Mouse (Mus musculus) limb, embryonic 12.5 days (tissue): Measurements from ENCODE around the gene Gm17361. TPM values are rescaled to one million over a fixed set of nuclear protein-coding genes. Genes with fewer than 3 reads are reported as not detected.
"Not testable (repeated sequence)": the region's sequence is repeated elsewhere in the genome, so short reads cannot be mapped to it uniquely, and the experiment has no call there.

ENCODE experiments used
- ATAC-seq: fragments of 200-750 bp; cut with Nextera tagmentation; 2 replicates; pipeline ENCODE4 v1.8.0; 2017; ENCODE audit warnings: low read depth, moderate TSS enrichment; ENCODE audit not compliant: insufficient number of reproducible peaks, insufficient read depth, low FRiP score, low TSS enrichment
- H3K27ac ChIP-seq: fragments of 300-500 bp; sonication (generic); 2 replicates; pipeline ENCODE4 v1.5.1; 2016; ENCODE audit warnings: mild to moderate bottlenecking, moderate library complexity
- H3K27me3 ChIP-seq: fragments of 300-500 bp; sonication (generic); 2 replicates; pipeline ENCODE4 v1.6.1; 2016; ENCODE audit warnings: mild to moderate bottlenecking, moderate library complexity
- H3K36me3 ChIP-seq: fragments of 300-500 bp; sonication (generic); 2 replicates; pipeline ENCODE4 v1.6.1; 2016; ENCODE audit warnings: mild to moderate bottlenecking, moderate library complexity
- H3K4me1 ChIP-seq: fragments of 300-500 bp; sonication (generic); replicated peaks from 2 replicates; pipeline ENCODE4 v1.6.1; 2016
- H3K4me2 ChIP-seq: fragments of 300-500 bp; sonication (generic); 2 replicates; pipeline ENCODE4 v1.6.1; 2016; ENCODE audit warnings: mild to moderate bottlenecking, moderate library complexity
- H3K4me3 ChIP-seq: fragments of 300-500 bp; sonication (generic); replicated peaks from 2 replicates; pipeline ENCODE4 v1.5.1; 2016; ENCODE audit warnings: mild to moderate bottlenecking
- H3K9ac ChIP-seq: fragments of 300-500 bp; sonication (generic); replicated peaks from 2 replicates; pipeline ENCODE4 v1.6.1; 2016; ENCODE audit warnings: mild to moderate bottlenecking, moderate library complexity
- H3K9me3 ChIP-seq: fragments of 300-500 bp; sonication (generic); 2 replicates; pipeline ENCODE4 v1.6.1; 2016; ENCODE audit warnings: mild to moderate bottlenecking, moderate library complexity
- WGBS: fragments of 180-500 bp; shearing (Covaris S2); methylation state at CpG from one replicate; pipeline ENCODE4 v1.1.7; 2016; 5-methylcytosine and 5-hydroxymethylcytosine counted together
- polyA plus RNA-seq: library from polyadenylated mRNA; unstranded; fragments of >200 nt; fragmentation: Nextera tagmentation; extraction: Ambion mirVana; gene quantifications from 2 replicates; pipeline ENCODE4 v1.2.1, GENCODE M21; 2016

Gene Gm17361
- not detected in 2 replicates for polyA plus RNA-seq

- H3K4me3 ChIP-seq, H3K9me3 ChIP-seq, H3K4me1 ChIP-seq, H3K36me3 ChIP-seq, H3K27ac ChIP-seq, ATAC-seq, H3K9ac ChIP-seq, H3K27me3 ChIP-seq, H3K4me2 ChIP-seq: not testable (repeated sequence)
- WGBS: no CpG with 5 or more reads among the region's 4 CpGs
These were observed at the start of gene Gm17361 for GRCm38 (mm10) chrX:125003863-125004262. TSS of gene Gm17361 (plus strand) at chrX:125004163.
